Mouse (Mus musculus) retina, adult 2 months (tissue): Measurements from ENCODE around the gene Csmd2.
A peak's percentile ranks its signal among the peaks of the same experiment; 100 is the strongest.
"Not testable (repeated sequence)": the region's sequence is repeated elsewhere in the genome, so short reads cannot be mapped to it uniquely, and the experiment has no call there.

ENCODE experiments used
- DNase-seq: peaks from one replicate; pipeline ENCODE4 v3.0.0-alpha.2; 2012; ENCODE audit warnings: low read depth, low spot score

The Csmd2 gene

DNA sequence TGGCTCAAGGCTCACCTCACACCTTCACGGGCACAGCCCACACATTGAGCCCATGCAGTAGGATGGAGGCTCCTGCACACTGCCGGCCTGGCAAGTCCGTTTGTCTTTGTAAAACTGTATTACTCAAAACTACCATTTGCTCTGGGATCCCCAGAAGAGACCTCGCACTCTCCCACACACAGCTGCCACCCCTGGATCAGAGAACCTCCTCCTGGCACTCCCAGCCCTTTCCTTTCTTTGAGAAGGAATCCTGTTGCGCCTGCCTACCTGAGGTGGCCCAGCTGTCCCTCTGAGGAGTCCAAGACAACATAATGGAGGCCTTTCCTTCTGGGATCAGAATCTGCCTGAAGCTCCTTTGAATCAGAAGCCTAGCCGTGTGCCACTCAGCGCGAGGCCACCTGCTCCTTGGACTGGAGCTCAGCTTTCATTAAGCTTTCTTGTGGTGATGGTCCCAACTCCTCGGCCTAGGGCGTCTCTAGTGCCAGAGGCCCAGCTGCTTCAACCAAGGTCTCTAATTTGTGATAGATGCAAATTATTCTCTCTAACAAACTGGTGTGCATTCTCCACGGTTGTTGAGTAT, 502.0 kb downstream of the Csmd2 start:
- no peak for DNase-seq

DNA sequence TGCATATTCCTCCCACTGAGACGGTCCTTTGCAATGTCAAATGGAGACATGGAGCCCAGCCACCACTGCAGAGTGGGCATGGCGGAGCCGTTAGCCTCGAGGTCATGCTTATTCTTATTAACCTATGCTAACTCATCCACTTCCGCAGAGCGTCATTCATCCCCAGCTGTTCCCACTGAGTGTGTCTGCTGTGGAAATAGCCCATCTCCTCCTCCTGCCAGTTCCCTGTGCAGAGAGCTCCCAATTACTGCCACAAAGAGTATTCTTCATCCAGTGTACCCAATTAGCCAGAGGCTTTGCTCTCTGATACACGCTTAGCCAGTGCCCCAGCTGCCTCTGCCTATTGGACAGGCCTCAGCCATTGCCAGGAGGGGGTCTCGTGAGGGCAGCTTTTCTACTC, 504.4 kb downstream of the Csmd2 start:
- DNase-seq: no peak

DNA sequence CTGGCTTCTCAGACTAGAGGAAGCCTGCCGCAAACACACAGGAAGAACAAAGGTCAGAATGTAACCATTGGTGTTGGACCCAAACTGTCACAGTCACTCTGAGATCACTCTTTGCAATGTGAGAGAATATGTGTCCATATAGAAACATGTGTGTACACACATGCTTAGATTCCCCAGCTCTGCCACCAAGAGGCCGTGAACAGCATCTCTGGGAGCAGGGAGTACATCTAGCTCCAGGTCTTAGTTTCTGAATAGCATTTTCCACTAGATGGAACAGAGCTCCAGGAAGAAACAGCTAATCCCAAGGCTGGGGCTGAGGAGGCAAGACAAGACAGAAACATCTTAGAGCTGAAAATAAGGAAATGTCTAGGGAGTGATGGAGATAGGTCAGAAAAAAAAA, 512.3 kb downstream of the Csmd2 start:
- no peak for DNase-seq

DNA sequence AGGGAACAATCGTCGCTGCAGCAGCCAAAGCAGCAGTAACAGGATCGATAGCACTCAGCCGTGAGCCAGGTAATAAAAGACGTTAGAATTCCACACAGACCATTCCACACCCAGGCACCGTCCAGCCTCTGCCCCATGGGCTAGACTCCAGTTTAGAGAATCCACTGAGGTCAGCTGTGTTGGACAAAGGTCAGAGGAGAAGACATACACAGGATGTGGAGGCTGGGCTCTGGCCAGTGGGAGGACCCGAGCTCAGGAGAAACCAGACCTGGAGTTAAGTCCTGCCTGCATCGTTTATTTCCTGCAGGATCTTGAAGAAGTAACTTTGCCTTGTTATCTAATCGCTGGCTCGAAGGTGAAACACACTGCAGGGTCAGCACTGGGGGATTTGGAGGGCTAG, 519.2 kb downstream of the Csmd2 start:
- DNase-seq: no peak

DNA sequence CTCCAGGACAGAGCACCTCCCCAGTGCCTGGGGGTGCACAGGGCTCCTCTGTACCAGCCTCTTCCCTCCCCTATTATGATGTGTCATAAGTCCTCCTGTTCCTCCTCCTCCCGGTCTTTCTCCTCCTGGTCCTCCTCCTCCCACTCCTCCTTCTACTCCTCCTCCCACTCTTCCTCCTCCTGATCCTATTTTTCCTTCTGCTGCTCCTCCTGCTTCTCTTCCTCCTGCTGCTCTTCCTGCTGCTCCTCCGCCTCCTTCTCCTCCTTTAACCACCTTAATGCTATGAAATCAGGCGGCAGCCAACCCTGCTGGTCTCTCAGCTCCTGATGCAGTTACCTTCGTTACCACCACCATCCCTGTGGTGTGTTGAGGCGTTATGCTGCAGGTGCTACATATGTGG, 522.2 kb downstream of the Csmd2 start:
- no peak for DNase-seq

DNA sequence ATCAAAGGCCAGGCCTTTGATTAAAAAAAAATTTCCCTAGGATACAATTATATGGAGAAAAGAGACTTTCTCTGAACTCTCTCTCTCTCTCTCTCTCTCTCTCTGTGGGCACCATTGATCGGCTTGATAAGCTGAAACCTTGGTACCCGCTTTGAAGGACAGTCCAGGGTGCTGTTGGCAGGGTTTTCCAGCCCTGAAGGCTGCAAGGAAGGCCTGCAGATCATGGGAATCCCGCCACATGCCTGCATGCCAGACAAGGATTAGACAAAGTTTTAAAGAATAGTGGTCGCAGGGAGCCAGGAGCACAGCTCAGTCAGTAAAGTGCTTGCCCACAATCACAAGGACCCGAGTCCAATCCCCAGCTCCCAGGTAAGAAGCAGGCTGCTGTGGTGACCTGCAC, 526.8 kb downstream of the Csmd2 start:
- no peak for DNase-seq

DNA sequence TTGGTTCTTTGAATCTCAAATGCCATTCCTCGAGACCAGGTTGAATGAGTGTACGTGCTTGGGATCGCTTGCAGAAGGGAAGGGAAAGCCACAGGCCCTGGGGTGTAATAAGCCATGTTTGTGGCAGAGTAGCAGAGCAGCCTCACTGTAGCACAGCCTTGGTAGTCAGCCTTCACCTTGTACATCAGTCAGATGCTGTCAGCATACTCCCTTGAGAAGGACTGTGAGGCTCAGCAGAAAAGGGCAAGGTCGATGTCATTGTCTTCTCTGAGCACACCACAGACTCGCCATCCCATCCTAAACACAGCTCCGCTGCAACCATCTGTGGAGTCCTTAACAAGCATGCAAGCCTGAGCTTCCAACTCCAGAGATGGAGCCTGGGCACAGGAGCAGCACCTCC, 533.6 kb downstream of the Csmd2 start:
- no peak for DNase-seq

DNA sequence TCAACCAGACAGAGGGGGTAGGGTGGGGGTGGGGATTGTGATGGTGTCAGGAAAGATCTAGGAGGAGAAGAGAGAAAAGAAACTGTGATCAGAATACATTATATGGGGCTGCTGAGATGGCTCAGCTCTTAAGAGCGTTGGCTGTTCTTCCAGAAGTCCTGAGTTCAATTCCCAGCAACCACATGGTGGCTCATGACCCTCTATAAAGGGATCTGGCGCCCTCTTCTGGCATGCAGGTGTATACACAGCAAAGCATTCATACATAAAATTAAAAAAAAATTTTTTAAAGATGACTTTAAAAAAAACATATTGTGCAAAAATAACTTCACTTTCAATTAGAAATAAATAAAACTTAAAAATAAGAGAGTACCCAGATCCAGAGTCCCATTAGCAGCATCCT, 555.7 kb downstream of the Csmd2 start:
- no peak for DNase-seq

DNA sequence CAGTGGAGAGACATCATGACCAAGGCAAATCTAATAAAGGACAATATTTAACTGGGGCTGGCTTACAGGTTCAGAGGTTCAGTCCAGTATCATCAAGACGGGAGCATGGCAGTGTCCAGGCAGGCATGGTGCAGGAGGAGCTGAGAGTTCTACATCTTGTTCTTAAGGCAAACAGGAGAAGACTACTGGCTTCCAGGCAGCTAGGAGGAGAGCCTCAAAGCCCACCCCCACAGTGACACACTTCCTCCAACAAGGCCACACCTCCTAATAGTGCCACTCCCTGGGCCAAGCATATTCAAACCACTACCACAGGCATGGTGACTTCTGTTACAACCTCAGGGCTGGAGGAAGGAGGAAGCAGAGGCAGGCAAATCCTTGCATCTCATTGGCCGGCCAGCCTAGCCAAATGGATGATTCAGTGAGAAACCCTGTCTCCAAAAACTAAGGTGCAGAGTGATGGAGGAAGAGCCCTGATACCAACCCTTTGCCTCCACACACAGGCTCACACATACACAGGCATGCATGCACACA, 556.4 kb downstream of the Csmd2 start:
- DNase-seq: not testable (repeated sequence)

DNA sequence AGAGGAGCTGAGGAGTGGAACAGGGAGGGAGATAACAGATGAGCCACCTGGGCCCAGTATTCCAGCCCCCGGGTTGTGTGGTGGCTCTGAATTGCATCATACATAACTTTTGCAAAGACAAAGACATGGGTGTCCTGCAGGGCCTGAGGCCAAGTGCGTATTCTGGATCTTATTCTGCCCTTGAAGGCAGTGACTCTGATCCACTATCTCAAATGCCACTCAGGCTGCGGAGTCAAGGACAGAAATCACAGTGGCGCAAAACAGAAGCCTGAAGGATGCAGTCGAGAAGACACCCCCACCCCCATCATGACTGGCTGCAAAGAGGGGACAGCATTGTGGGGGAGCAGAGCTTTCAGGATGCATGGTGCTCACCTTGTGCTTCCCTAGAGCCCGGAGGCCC, 563.1 kb downstream of the Csmd2 start:
- DNase-seq: no peak

DNA sequence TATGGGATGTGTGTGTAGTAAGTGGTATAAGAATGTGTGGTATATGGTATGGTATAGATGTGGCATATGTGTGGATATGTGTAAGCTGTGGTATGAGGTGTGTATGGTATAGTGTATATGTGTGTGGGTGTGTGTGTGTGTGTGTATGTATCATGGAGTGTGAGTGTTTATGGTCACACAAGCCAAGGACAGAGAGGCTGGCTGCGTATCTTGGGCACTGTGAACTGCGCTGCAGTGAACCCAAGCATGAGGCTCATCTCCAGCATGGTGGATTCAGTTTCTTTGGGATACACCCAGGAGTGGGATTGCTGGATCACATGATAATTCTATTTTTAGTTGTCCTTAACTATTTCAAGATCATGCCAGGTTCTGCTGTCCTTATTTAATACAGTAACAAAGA, 566.5 kb downstream of the Csmd2 start:
- no peak for DNase-seq

DNA sequence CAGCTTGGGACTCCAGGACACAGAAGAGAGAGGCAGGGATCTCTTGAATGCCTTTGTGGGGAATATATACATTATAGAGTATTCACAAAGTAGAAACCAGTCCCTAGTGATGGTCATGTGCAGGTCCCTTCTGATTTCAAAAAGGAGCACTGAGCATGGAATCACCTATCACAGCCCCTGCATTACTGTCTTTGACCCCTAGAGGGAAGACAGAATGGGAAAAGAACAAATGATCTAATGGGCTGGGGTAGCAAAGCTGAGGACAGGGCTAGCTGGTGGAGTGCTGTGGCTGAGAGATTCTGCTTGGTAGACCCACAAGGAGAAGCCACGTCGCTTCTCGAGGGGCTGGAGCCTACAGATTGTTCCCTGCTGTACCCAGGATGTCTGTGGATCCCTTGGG, 572.7 kb downstream of the Csmd2 start:
- no peak for DNase-seq

DNA sequence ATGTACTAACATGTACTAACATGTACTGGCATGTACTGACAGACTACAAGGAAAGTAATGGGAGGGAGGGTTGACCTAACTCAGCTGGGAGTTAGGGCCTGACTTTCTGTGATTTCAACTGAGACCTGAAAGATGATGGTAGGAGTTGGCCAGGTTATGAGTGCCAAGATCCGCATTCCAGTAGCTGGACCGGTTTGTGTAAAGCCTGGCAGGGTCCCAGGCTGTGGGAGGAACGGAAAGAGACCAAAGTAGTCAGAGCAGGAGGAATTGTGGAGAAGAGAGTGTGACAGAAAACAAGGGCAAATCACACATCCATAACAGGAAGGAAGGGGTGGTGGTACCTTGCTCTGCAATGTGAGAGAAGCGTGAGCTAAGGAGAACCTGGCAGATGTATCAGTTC, 588.2 kb downstream of the Csmd2 start:
- DNase-seq: no peak

DNA sequence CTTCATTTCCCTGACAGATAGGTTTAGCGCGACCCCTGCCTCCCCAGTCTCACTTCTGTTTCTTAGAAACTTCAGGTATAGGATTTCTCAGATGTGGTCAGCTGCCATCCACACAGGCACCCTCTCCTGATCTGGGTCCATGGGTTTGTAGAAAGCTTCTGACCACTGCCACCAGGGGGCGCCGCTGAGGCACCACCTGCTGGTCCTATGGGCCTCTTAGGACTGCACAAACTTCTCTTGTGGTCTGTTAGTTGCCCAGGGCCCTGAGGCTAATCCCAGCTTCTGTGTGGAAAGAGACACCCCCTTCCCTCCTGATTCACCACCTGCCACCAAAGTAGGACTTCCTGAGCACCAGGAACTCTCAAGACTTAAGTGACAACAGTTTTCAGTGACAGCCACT, 591.5 kb downstream of the Csmd2 start:
- no peak for DNase-seq

DNA sequence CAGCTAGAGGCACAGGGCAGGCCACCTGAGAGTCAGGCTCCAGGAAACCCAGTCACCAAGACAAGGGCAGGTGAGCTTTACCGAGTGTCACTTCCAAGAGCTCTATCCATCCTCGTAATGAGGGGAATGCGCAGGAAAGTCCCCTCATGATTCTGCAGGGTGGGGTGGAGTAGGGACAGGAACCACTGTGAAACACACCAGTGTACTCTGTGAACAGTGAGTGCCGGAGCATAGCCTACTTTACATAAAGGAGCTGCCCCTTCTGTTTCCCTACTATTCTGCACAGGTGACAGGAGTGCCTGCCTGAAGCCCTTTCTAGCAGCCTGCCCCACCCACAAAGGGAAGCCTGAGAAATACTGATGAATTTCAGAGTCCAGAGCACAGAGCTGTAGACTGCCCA, 605.6 kb downstream of the Csmd2 start:
- DNase-seq: no peak

DNA sequence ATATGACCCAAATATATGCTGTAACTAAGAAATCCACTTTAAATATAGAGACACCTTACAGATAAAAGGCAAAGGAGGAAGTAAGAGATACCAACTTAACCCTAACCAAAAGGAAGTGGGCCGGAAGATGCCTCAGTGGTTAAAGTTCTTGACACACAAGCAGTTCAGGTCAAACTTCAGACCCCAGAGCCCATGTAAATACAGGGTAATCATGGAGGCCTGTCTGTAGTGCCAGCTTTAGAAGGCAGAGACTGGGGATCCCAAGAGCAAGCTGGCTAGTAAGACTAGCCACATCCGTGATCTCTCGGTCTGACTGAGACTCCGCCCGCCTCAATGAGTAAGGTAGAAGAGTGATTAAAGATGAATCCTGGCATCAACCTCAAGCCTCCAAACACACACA, 606.4 kb downstream of the Csmd2 start:
- DNase-seq: no peak

DNA sequence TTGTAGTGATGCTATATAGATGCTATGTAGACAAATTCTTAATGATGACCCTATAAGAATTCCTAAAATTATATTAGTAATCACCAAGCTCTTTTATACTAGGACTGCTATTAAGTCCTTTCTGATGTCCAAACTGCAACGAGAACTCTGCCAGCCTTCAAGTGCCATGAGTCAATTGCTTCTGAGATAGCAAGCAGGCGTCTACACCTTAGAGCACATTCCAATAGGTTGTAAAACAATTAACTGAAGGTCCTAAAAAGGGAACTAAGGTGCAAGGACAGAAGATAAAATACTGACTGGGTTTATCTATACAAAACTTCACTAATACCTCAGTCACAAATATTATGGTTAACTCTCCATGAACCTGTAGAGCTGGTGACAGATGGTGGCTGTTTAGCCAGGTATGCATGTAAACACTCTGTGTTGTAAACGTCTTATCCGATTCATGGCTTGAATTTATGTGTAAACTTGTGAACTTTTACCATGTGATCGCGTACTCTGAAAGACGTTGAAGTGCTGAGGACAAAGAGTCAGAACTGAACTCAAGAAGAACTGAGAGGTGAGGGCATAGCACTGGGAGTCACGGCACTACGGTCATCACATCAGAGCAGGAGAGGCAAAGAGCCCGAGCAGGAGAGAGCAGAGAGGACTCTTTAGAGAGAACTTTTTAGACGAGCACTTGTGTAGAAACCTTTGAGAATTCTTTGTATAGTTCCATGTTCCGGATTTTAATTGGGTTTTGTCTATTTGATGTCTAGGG, 610.3 kb downstream of the Csmd2 start:
- no peak for DNase-seq

DNA sequence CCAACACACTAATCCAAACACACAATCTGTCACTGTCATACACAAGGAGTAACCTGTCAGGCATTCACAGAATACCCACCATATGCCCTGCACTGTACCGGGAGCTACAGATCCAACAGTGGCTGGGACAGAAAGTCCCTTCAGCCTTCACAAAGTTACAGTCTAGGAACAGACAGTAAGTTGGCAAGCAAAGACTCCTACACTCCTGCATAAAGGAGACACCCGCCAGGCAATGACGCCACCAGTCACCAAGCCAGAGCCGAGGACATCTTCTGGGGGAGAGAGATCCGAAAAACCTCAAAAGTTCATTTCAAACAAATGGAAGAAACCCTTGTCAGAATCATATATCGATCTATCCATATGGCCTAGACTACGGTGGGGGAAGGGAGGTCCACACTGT, 618.9 kb downstream of the Csmd2 start:
- DNase-seq: no peak

DNA sequence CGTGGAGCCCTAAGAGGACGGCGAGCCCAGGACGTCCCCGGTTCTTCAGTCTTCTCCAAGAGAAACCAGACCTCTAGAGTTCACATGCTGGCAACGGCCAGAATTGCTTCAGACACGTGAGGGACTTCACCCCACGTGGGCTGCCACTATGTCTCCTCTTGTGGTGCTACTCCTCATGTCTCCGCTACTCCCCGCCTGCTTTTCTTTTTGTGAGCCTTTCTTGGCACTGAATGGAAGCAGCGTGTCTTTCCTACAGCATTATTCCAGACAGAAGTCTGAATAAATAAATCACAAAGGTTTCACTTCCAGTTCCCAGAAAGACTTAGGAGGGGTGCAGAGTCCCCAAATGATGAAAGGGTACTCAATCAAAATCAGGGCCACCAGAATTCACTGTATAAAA, 620.0 kb downstream of the Csmd2 start:
- DNase-seq: no peak

DNA sequence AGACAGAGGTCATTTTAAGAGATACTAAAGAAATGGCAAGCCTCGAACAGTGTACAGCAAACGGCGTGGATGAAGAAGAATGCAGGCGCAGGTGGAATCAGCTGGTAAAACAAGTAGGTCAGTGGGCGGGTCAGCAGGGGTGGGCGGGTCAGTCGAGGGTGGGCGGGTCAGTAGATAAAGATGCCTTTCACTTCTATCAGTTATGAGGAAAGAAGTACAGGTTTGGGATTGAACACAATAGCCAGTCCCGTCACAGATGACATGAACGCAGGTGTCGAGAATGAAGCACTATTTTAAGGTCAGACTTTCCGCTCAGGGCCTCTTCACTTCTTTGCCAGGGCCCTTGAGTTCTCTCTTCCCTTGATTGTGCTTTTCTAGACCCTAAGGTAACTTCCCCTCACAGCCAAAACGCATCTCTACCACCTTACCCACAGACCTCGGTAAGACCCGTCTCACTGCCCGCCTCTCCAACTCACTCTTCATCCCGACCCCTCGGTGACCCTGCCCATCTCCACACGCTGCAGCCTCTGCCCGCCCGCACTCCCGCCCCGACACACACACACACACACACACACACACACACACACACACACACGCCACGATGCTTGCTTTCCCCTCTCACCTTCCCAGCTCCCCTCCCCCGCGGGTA, 621.7 kb downstream of the Csmd2 start:
- DNase-seq: no peak

DNA sequence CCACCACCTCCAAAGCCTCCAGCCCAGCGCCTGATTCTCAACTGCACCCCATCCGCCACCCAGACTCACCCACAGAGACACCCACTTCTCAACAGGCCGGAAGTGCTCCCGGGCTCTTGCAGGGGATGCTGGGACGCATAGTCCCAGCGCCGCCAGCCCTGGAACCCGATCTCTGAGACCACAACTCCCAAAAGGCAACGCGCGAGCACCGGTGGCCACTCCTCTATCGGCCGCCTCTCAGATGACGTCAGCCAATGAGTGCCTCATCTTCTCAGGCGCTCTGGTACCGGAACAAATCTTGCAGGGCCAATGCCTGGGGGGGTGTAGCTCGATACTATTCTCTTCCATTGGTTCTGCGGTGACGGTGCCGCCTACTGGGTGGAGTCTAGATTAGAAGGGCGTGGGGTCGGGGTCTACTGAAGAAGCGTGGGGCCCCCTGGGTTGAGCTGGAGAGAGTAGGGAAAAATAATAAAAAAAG, 622.3 kb downstream of the Csmd2 start, which contains the start of gene Zscan20:
Zscan20 (minus strand) TSS at position 174 of the 478 bp plus-strand sequence.
- DNase-seq: peak; percentile 89

DNA sequence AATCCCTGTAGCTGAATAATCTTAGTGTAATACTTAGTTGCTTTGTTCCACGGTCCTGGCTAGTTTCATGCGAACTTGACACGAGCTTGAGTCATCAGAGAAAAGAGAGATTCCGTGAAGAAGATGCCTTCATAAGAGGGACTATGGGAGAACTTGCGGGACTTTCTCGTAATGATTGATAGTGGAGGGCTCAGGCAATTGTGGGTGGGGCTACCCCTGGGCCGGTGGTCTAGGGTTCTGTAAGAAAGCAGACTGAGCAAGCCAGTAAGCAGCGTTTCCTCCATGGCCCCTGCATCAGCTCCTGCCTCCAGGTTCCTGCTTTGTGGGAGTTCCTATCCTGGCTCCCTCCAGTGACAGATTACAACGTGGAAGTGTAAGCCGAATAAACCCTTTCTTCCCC, 623.0 kb downstream of the Csmd2 start:
- DNase-seq: no peak

DNA sequence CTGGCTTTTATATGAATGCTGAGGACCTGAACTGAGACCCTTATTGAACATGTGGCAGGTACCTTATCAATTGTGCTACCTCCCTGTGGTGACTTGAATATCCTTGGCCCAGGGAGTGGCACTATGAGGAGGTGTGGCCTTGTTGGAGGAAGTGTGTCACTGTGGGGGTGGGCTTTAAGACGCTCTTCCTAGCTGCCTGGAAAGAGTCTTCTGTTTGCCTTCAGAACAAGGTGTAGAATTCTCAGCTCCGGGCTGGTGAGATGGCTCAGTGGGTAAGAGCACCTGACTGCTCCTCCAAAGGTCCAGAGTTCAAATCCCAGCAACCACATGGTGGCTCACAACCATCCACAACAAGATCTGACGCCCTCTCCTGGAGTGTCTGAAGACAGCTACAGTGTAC, 624.1 kb downstream of the Csmd2 start:
- not testable (repeated sequence) for DNase-seq
